Mouse (Mus musculus): Measurements from ENCODE around the gene Acaca. TPM values are rescaled to one million over a fixed set of nuclear protein-coding genes. Genes with fewer than 3 reads are reported as not detected.

Gene Acaca
- 49.9 TPM for polyA plus RNA-seq (2012; fragmentation: generic; extraction: Trizol)

DNA sequence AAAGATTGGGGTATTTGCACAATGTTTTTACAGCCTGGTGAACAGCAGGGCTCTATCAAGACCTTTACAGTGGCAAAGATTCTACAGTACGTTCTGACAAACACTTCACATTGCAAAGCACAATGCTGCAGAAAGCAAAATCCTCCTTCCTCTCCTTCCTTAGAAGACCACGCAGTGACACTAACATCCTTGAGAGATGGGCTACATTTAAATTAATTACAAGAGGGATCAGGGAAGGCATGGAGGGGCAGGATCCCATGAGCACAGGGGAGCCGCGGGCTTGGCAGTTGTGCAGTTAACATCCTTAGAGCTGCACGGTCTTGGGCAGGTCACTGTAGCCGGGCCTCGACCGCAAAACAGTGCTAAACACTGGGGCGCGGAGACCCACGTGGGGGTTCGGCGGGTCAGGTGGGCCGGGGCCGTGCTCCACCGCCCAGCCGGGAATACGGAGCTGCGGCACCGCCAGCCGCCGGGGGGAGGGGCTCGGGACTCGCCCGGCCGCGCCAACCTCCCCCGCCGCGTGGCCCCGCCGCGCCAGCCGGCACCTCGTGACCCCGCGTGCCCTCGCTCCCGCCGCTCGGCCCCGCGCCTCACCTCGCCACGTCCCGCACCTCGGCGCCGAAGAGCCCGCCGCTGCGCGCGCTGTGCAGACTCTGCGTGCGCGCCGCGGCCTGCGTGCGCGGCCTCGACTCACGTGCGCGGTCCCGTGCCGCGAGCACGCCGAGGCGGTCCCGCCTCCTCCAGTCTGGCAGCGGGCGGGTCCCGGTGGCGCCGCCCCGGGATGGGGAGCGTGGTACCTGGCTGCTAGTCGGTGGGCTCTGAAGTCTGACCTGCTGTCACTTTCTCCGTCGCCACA lies at the start of gene Acaca, which contains the start of gene Tada2a:
TSS of gene Acaca (plus strand) at position 730 of the 856 bp plus-strand sequence.
TSS of gene Tada2a (minus strand) at position 658 of the 856 bp plus-strand sequence.
- Histone ChIP-seq H3K36me3 (ENCODE audit: control insufficient read depth, insufficient read depth) (peaks cover 18% of the 10 kb centered on the region), H3ac (ENCODE audit: control insufficient read depth, insufficient read length) (peak within 1 kb of the TSS; percentile 84), H3K4me3 (peak within 1 kb of the TSS; percentile 54), H3K27me3 (ENCODE audit: control insufficient read depth, insufficient read depth, insufficient read length) (no peaks in the 10 kb centered on the region), H3K4me2 (ENCODE audit: low read depth) (peak within 1 kb of the TSS; percentile 73), H3K79me2 (ENCODE audit: control insufficient read depth, insufficient read depth) (peaks cover 12% of the 10 kb centered on the region)
- peak; percentile 21 for TF ChIP-seq E2F4 (IDR thresholded peaks at IDR 0.05; ENCODE audit: insufficient read depth)
- peak; percentile 0 for TF ChIP-seq TCF3 (IDR thresholded peaks at IDR 0.05; ENCODE audit: insufficient read length, low read depth)
- no peak for TF ChIP-seq CEBPB (IDR thresholded peaks at IDR 0.05; ENCODE audit: insufficient read depth, poor library complexity, severe bottlenecking)
- peak; percentile 91 for TF ChIP-seq POLR2AphosphoS2 (IDR thresholded peaks at IDR 0.05; ENCODE audit: insufficient read length, low read depth)
- peak; percentile 10 for TF ChIP-seq USF1 (IDR thresholded peaks at IDR 0.05; ENCODE audit: low read depth)
- TF ChIP-seq MAX (IDR thresholded peaks at IDR 0.05; ENCODE audit: low read depth) = no peak
- peak; percentile 98 for TF ChIP-seq POLR2A (IDR thresholded peaks at IDR 0.05; ENCODE audit: insufficient read length, low read depth)
- TF ChIP-seq MYOD1 (IDR thresholded peaks at IDR 0.05; ENCODE audit: control insufficient read depth in 1 of 3, insufficient read length in 2 of 3, low read depth in 2 of 3) = peak in 1 of 3 experiments; percentile 27
- TF ChIP-seq MYOG (IDR thresholded peaks at IDR 0.05; ENCODE audit: control insufficient read depth in 1 of 3, insufficient read depth in 1 of 3, insufficient read length in 2 of 3, low read depth in 2 of 3) = peak in 1 of 3 experiments; percentile 19

DNA sequence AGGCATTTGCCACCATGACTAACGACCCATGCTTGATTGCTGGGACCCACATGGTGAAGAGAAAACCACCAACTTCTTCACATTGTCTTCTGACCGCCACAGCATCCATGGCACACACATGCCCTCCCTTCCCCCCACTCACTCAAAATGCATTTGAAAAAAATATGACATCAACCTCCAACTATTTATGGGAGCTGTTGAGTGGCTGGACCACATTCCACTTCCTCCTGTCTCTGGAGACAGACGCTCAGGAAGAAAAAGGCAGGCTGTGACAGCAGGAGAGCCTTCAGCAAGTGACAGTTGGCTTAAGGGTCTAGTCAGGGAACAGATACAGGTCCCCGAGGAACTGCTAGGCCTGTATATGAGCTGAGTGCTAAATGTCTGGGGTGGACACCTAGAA lies 49.6 kb upstream of the Acaca start:
- H3K79me2 ChIP-seq (ENCODE audit: control insufficient read depth, insufficient read depth) = no peaks in the 10 kb centered on the region
- H3K27me3 ChIP-seq (ENCODE audit: control insufficient read depth, insufficient read depth, insufficient read length) = no peaks in the 10 kb centered on the region
- H3K4me2 ChIP-seq (ENCODE audit: low read depth) = peak overlapping the region; percentile 33
- no peak overlapping the region for H3K4me3 ChIP-seq
- no peak overlapping the region for H3ac ChIP-seq (ENCODE audit: control insufficient read depth, insufficient read length)
- peaks cover 8% of the 10 kb centered on the region for H3K36me3 ChIP-seq (ENCODE audit: control insufficient read depth, insufficient read depth)
- no peak for TF ChIP-seq MAX (IDR thresholded peaks at IDR 0.05; ENCODE audit: low read depth)
- peak in 1 of 3 experiments; percentile 2 for TF ChIP-seq MYOD1 (IDR thresholded peaks at IDR 0.05; ENCODE audit: control insufficient read depth in 1 of 3, insufficient read length in 2 of 3, low read depth in 2 of 3)
- peak in 1 of 3 experiments; percentile 8 for TF ChIP-seq MYOG (IDR thresholded peaks at IDR 0.05; ENCODE audit: control insufficient read depth in 1 of 3, insufficient read depth in 1 of 3, insufficient read length in 2 of 3, low read depth in 2 of 3)
- TF ChIP-seq USF1 (IDR thresholded peaks at IDR 0.05; ENCODE audit: low read depth) = no peak
- peak; percentile 22 for TF ChIP-seq POLR2AphosphoS2 (IDR thresholded peaks at IDR 0.05; ENCODE audit: insufficient read length, low read depth)

DNA sequence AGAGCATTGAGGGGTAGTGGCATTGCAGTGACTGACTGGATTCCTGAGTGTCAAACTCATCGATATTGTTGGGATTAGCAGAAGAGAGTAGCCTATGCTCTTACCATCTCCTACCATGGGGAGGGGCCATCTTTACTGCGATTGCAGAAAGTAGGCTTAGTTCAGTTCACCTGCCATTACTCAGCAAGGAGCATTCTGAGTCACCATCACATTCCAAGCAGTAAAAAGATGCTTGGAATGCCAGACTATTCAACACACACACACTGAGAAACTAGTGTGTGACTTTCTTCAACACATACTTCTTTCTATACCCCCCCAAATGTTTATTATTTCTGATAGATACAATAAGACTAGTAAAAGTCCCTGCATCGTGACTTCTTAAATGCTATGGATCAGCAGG lies 49.1 kb upstream of the Acaca start:
- TF ChIP-seq MYOD1 (IDR thresholded peaks at IDR 0.05; ENCODE audit: control insufficient read depth in 1 of 3, insufficient read length in 2 of 3, low read depth in 2 of 3) (peak in 1 of 3 experiments; percentile 67), REST (IDR thresholded peaks at IDR 0.05; ENCODE audit: insufficient read depth, insufficient read length) (no peak), POLR2AphosphoS2 (IDR thresholded peaks at IDR 0.05; ENCODE audit: insufficient read length, low read depth) (no peak), SRF (IDR thresholded peaks at IDR 0.05; ENCODE audit: control insufficient read depth, insufficient read length, low read depth) (no peak), TCF3 (IDR thresholded peaks at IDR 0.05; ENCODE audit: insufficient read length, low read depth) (no peak), MAX (IDR thresholded peaks at IDR 0.05; ENCODE audit: low read depth) (no peak), E2F4 (IDR thresholded peaks at IDR 0.05; ENCODE audit: insufficient read depth) (no peak)
- Histone ChIP-seq H3K36me3 (ENCODE audit: control insufficient read depth, insufficient read depth) (peaks cover 8% of the 10 kb centered on the region), H3K4me2 (ENCODE audit: low read depth) (peak overlapping the region; percentile 33), H3K27me3 (ENCODE audit: control insufficient read depth, insufficient read depth, insufficient read length) (no peaks in the 10 kb centered on the region), H3K79me2 (ENCODE audit: control insufficient read depth, insufficient read depth) (no peaks in the 10 kb centered on the region), H3K4me3 (no peak overlapping the region), H3ac (ENCODE audit: control insufficient read depth, insufficient read length) (no peak overlapping the region)

DNA sequence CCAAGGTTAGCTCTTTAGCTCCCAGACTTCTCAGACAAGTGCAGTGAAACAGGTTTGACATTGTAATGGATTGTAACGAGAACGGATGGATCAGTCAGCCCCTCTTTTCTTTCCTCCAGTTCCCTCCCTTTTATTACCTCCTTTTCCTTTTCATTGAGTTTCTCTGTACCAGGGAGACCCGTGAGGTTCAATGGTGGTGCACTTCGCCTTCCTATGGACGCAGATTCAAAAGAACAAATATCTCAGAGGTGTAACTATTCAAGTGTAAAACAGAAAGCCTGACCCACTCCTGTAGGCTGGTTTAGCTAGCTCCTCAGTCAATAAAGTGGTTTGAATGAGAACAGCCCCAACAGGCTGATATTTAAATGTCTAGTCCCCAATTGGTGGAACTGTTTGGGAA lies 47.6 kb upstream of the Acaca start:
- Histone ChIP-seq H3ac (ENCODE audit: control insufficient read depth, insufficient read length) (no peak overlapping the region), H3K36me3 (ENCODE audit: control insufficient read depth, insufficient read depth) (peaks cover 10% of the 10 kb centered on the region)

DNA sequence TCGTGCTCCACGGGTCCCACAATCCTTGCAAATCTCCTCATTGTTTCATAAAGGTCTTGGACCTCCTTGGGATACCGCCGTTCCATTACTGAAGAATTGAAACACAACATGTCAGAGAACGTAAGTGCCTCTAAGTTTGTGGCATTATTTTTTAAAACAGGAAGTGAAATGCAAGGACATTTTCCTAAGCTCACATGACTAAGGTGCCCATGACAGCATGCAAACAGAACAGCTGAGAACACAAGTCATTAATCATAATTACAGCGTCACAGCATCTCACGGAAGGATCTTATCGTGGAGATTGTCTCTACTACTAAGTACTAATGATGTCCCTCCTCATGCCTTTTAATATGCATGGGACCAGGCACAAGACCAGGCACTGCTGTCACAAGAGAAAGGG lies 38.9 kb upstream of the Acaca start:
- H3K4me2 ChIP-seq (ENCODE audit: low read depth) = no peak overlapping the region
- peaks cover 45% of the 10 kb centered on the region for H3K36me3 ChIP-seq (ENCODE audit: control insufficient read depth, insufficient read depth)
- TF ChIP-seq SRF (IDR thresholded peaks at IDR 0.05; ENCODE audit: control insufficient read depth, insufficient read length, low read depth) = no peak
- TF ChIP-seq REST (IDR thresholded peaks at IDR 0.05; ENCODE audit: insufficient read depth, insufficient read length) = no peak
- no peak for TF ChIP-seq POLR2AphosphoS2 (IDR thresholded peaks at IDR 0.05; ENCODE audit: insufficient read length, low read depth)
- TF ChIP-seq MYOD1 (IDR thresholded peaks at IDR 0.05; ENCODE audit: control insufficient read depth in 1 of 3, insufficient read length in 2 of 3, low read depth in 2 of 3) = no peak
- no peak for TF ChIP-seq POLR2A (IDR thresholded peaks at IDR 0.05; ENCODE audit: insufficient read length, low read depth)
- no peak for TF ChIP-seq MYOG (IDR thresholded peaks at IDR 0.05; ENCODE audit: control insufficient read depth in 1 of 3, insufficient read depth in 1 of 3, insufficient read length in 2 of 3, low read depth in 2 of 3)
- TF ChIP-seq CEBPB (IDR thresholded peaks at IDR 0.05; ENCODE audit: insufficient read depth, poor library complexity, severe bottlenecking) = no peak
- no peak for TF ChIP-seq USF1 (IDR thresholded peaks at IDR 0.05; ENCODE audit: low read depth)
- TF ChIP-seq TCF3 (IDR thresholded peaks at IDR 0.05; ENCODE audit: insufficient read length, low read depth) = no peak
- TF ChIP-seq MAX (IDR thresholded peaks at IDR 0.05; ENCODE audit: low read depth) = no peak
- no peak for TF ChIP-seq E2F4 (IDR thresholded peaks at IDR 0.05; ENCODE audit: insufficient read depth)
- TF ChIP-seq TCF12 (IDR thresholded peaks at IDR 0.05; ENCODE audit: insufficient read depth, poor library complexity, severe bottlenecking) = no peak
- no peaks in the 10 kb centered on the region for H3K27me3 ChIP-seq (ENCODE audit: control insufficient read depth, insufficient read depth, insufficient read length)
- H3K79me2 ChIP-seq (ENCODE audit: control insufficient read depth, insufficient read depth) = no peaks in the 10 kb centered on the region
- H3ac ChIP-seq (ENCODE audit: control insufficient read depth, insufficient read length) = no peak overlapping the region
- H3K4me3 ChIP-seq = no peak overlapping the region

More for the DNA sequence above, 47.6 kb upstream of the Acaca start:
- Histone ChIP-seq H3K4me3 (no peak overlapping the region), H3K4me2 (ENCODE audit: low read depth) (no peak overlapping the region), H3K27me3 (ENCODE audit: control insufficient read depth, insufficient read depth, insufficient read length) (no peaks in the 10 kb centered on the region), H3K79me2 (ENCODE audit: control insufficient read depth, insufficient read depth) (no peaks in the 10 kb centered on the region)
- TF ChIP-seq USF1 (IDR thresholded peaks at IDR 0.05; ENCODE audit: low read depth) = no peak
- TF ChIP-seq CEBPB (IDR thresholded peaks at IDR 0.05; ENCODE audit: insufficient read depth, poor library complexity, severe bottlenecking) = no peak
- no peak for TF ChIP-seq E2F4 (IDR thresholded peaks at IDR 0.05; ENCODE audit: insufficient read depth)
- TF ChIP-seq SRF (IDR thresholded peaks at IDR 0.05; ENCODE audit: control insufficient read depth, insufficient read length, low read depth) = no peak
- no peak for TF ChIP-seq POLR2A (IDR thresholded peaks at IDR 0.05; ENCODE audit: insufficient read length, low read depth)
- no peak for TF ChIP-seq TCF3 (IDR thresholded peaks at IDR 0.05; ENCODE audit: insufficient read length, low read depth)
